Mouse (Mus musculus) layer of hippocampus, adult 8-10 months (tissue): ENCODE data around the gene Gm17482. TPM values are rescaled to one million over a fixed set of nuclear protein-coding genes. Genes with fewer than 3 reads are reported as not detected.

ENCODE experiments used
- DNase-seq, 2 experiments: peaks; one replicate each; pipeline ENCODE4 v3.0.0; 2022; ENCODE audit warnings: low spot score in 2 of 2
- total RNA-seq, 4 experiments: library from RNA; stranded (reverse); gene quantifications; 2 replicates each; pipeline ENCODE4 v1.2.4; 2022

The Gm17482 gene
- total RNA-seq, 4 experiments from 2014 or later, result not detected

GRCm38 (mm10) chr6:115291068-115291467 lies 63.9 kb downstream of the Gm17482 start:
- DNase-seq, result no peak

GRCm38 (mm10) chr6:115291823-115292222 lies 64.7 kb downstream of the Gm17482 start:
- DNase-seq, result no peak

GRCm38 (mm10) chr6:115292621-115293020 lies 65.5 kb downstream of the Gm17482 start:
- peak in 1 of 2 experiments; percentile 58 for DNase-seq

GRCm38 (mm10) chr6:115293877-115294276 lies 66.7 kb downstream of the Gm17482 start:
- DNase-seq, result no peak

GRCm38 (mm10) chr6:115307134-115307533 lies 80.0 kb downstream of the Gm17482 start:
- DNase-seq, result no peak

Other genes with a start within 250 kb of the Gm17482 start
- 10 to 100 TPM; 16.0 to 22.9 (median 22.3) TPM for gene Tamm41, start 189.5 kb upstream of the Gm17482 start, total RNA-seq
- 100 to 1,000 TPM; 513 to 623 (median 572) TPM for gene Syn2, start 92.4 kb upstream of the Gm17482 start, total RNA-seq
- 10 to 100 TPM; 16.5 to 24.2 (median 23.7) TPM for gene Timp4, start 24.9 kb downstream of the Gm17482 start, total RNA-seq
- gene Pparg, start 133.6 kb downstream of the Gm17482 start, total RNA-seq, result 1 to 10 TPM; 1.9 to 4.5 (median 3.6) TPM